Mouse (Mus musculus) liver, embryonic 14 days (tissue): ENCODE results near the gene Fxn. TPM values are rescaled to one million over a fixed set of nuclear protein-coding genes. Genes with fewer than 3 reads are reported as not detected.

Experiments
- polyA plus RNA-seq: library from polyadenylated mRNA; depleted of rRNA; stranded (reverse); fragments of >200 nt; gene quantifications from 2 replicates; pipeline ENCODE4 v1.2.3, GENCODE M21; 2012; rRNA removed

Gene Fxn
- polyA plus RNA-seq = 21.7 and 25.8 TPM in 2 replicates

GRCm38 (mm10) chr19:24280601-24281228 is at the start of gene Fxn:
TSS of gene Fxn (minus strand) at chr19:24280605.

DNA sequence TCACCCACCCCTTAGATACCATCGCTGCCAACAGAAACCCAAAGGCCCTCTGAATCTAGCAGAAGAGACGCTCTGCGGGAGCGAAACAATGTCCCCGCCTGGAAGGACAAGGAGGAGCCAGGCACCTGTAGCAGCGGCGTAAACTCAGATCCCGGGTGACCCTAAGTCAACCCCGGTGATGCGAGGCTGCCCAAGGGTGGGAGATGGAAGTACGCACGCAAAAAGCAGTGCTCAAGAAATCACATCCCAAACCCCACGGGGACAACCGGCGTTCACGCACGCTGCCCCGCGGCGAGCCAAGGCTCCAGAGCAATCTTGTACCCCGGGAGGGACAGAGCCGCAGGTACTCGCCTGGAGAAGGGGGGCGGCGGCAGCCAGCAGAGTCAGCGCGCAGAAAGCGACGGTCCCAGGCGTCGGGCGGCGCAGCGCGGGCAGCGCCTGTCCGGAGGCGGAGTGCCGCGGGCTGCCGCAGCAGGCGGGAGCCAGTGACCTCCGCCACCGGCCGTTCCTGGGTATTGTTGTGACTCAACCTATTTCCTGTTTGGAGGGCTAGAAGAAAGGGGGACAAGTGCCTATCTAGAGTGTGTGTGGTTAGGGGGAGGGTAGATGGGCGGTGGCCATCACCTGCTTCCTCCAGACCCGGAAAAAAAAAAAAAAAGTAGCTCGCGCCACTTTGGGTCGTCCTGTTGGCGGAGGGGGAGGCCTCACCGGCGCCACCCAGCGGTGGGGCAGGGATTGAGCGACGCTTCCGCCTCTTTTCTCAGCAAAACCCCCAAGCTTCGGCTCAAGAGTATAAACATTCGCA is 55.7 kb downstream of the Fxn start, which contains the start of gene Tjp2:
Gene Tjp2 (minus strand): TSS at position 531 of the 805 bp plus-strand sequence.

Other genes starting within 250 kb of the Fxn start
- 0.25 and 0.29 TPM in 2 replicates for gene Fam189a2, start 249.6 kb downstream of the Fxn start, polyA plus RNA-seq
- 2.9 and 3.2 TPM in 2 replicates for gene Tjp2, start 55.6 kb downstream of the Fxn start, polyA plus RNA-seq
- gene Fam122a, start 196.8 kb upstream of the Fxn start, polyA plus RNA-seq = 13.0 and 16.4 TPM in 2 replicates